8 mouse cellular contexts compared by ENCODE assay signal in the genomic region with DNA sequence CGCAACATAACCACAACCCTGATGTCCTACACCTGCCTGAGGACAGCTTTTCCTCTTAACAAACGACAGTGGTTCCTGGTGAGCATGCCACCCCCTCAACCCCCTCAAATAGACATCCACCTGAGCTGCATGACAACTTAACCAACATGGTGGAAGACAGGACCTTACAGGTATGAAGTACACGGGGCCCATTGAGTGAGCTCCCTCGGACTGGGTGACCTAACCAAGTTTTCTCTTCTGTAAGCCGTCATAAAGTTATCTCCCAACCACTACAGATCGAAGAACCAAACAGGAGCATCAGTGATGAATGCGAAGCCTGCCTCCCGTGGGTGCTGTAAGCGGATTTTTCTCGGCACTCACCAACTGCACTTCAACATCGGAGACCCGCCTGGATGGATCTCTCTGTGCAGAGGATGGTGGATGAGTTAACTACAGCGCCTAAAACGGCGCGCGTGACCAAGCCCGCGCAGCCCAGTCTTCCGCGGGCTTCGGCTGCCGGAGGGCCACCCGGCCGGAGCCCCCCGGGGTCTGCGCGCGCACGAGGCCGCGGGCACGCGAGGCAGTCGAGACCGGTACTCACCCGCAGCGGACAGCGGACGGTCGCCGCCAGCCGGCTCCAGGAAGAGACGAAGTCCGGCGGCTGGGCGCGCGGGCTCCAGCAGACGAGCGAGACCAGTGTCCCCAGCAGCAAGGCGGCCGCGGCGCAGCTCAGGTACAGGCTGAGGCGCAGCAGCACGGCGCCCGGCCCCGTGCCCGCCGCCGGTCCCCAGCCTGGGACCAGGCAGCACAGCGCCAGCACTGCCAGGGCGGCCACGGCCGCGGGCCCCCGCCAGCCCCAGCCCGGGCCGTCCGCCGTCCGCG. TPM values are rescaled to one million over a fixed set of nuclear protein-coding genes. Genes with fewer than 3 reads are reported as not detected.
DNase-seq lines count a peak whose midpoint lies in the region; ATAC-seq and TF ChIP-seq lines count a peak whose summit lies in the region.

A gene (plus strand): TSS at position 570 of the 861 bp plus-strand sequence.

- peak within 1 kb of the TSS; percentile 78 for H3K4me3 ChIP-seq in layer of hippocampus, adult 2 months
- peak within 1 kb of the TSS; percentile 92 for H3K4me3 ChIP-seq in hindbrain, postnatal 0 days (ENCODE audit: low read length)
- peak within 1 kb of the TSS; percentile 78 for H3K4me3 ChIP-seq in limb, embryonic 11.5 days (ENCODE audit: low read depth, low read length)
- H3K4me3 ChIP-seq in midbrain, embryonic 13.5 days (replicated peaks), result peak within 1 kb of the TSS; percentile 89

- H3K4me1 ChIP-seq in hindbrain, postnatal 0 days (ENCODE audit: insufficient read depth, low read length), result peaks cover 6% of the 10 kb centered on the region; the same call in 1 of the 2 replicates
- peaks cover 3% of the 10 kb centered on the region for H3K4me1 ChIP-seq in limb, embryonic 11.5 days (ENCODE audit: control insufficient read depth, insufficient read depth, low read length)
- H3K4me1 ChIP-seq in midbrain, embryonic 13.5 days (replicated peaks), result peaks cover 17% of the 10 kb centered on the region

- no peaks in the 10 kb centered on the region for H3K27me3 ChIP-seq in hindbrain, postnatal 0 days (ENCODE audit: insufficient read depth, low read length)
- no peaks in the 10 kb centered on the region for H3K27me3 ChIP-seq in limb, embryonic 11.5 days (ENCODE audit: control insufficient read depth, insufficient read depth, low read length)
- H3K27me3 ChIP-seq in midbrain, embryonic 13.5 days, result peaks cover 28% of the 10 kb centered on the region

- ATAC-seq in hindbrain, postnatal 0 days, result peak; percentile 82
- ATAC-seq in limb, embryonic 11.5 days (ENCODE audit: insufficient number of reproducible peaks, low FRiP score, low TSS enrichment, low read depth), result peak; percentile 73
- peak; percentile 90 for ATAC-seq in midbrain, embryonic 13.5 days

- no peaks in the 10 kb centered on the region for H3K9me3 ChIP-seq in hindbrain, postnatal 0 days (ENCODE audit: low read length)
- no peaks in the 10 kb centered on the region for H3K9me3 ChIP-seq in limb, embryonic 11.5 days (ENCODE audit: control insufficient read depth, low read length)
- no peaks in the 10 kb centered on the region for H3K9me3 ChIP-seq in midbrain, embryonic 13.5 days

- H3K27ac ChIP-seq in layer of hippocampus, adult 2 months, result peak within 1 kb of the TSS; percentile 88
- peak within 1 kb of the TSS; percentile 88 for H3K27ac ChIP-seq in hindbrain, postnatal 0 days
- no peak within 1 kb of the TSS for H3K27ac ChIP-seq in limb, embryonic 11.5 days (replicated peaks; ENCODE audit: low read depth, low read length)
- peak within 1 kb of the TSS; percentile 79 for H3K27ac ChIP-seq in midbrain, embryonic 13.5 days

- WGBS in hindbrain, postnatal 0 days, result 1% methylated on average over 61 of the region's 75 CpGs
- 1% methylated on average over 45 of the region's 75 CpGs for WGBS in limb, embryonic 11.5 days
- 1% methylated on average over 69 of the region's 75 CpGs for WGBS in midbrain, embryonic 13.5 days

- peak within 1 kb of the TSS; percentile 85 for H3K9ac ChIP-seq in hindbrain, postnatal 0 days (replicated peaks; ENCODE audit: low read length)
- H3K9ac ChIP-seq in limb, embryonic 11.5 days (ENCODE audit: low read length), result peak within 1 kb of the TSS; percentile 71
- peak within 1 kb of the TSS; percentile 88 for H3K9ac ChIP-seq in midbrain, embryonic 13.5 days (replicated peaks)

- TF ChIP-seq CTCF in layer of hippocampus, adult 2 months (conservative IDR thresholded peaks at IDR 0.05), result no peak
- no peak for TF ChIP-seq CTCF in hindbrain, postnatal 0 days (IDR thresholded peaks at IDR 0.05; ENCODE audit: low read depth)

- no peaks in the 10 kb centered on the region for H3K36me3 ChIP-seq in hindbrain, postnatal 0 days (ENCODE audit: insufficient read depth, low read length)
- H3K36me3 ChIP-seq in limb, embryonic 11.5 days (ENCODE audit: control insufficient read depth, insufficient read depth, low read length), result no peaks in the 10 kb centered on the region
- H3K36me3 ChIP-seq in midbrain, embryonic 13.5 days, result no peaks in the 10 kb centered on the region

- peak within 1 kb of the TSS; percentile 86 for H3K4me2 ChIP-seq in hindbrain, postnatal 0 days (ENCODE audit: low read depth, low read length)
- H3K4me2 ChIP-seq in limb, embryonic 11.5 days (ENCODE audit: low read depth, severe bottlenecking), result peak within 1 kb of the TSS; percentile 97
- peak within 1 kb of the TSS; percentile 88 for H3K4me2 ChIP-seq in midbrain, embryonic 13.5 days (replicated peaks)

- DNase-seq in layer of hippocampus, adult 2 months (ENCODE audit: low spot score in 2 of 2), result peak in 1 of 2 experiments; percentile 18
- no peak for DNase-seq in layer of hippocampus, adult 9-11 months
- peak; percentile 64 to 65 for DNase-seq in cerebellum, postnatal 36 days
- peak; percentile 10 to 32 for DNase-seq in gastrocnemius, adult 8-10 months (ENCODE audit: low spot score in 2 of 2)
- DNase-seq in hindbrain, postnatal 0 days (ENCODE audit: low spot score), result peak; percentile 64
- peak; percentile 68 for DNase-seq in limb, embryonic 11.5 days (ENCODE audit: low spot score)
- peak; percentile 63 to 64 for DNase-seq in spleen, postnatal 10 days (ENCODE audit: low spot score in 2 of 2)

RNA-seq across cellular contexts. Expression of the gene that starts here (rescaled TPM):
- total RNA-seq in layer of hippocampus, adult 2 months (2021), result 10 to 100 TPM; 25.2 to 26.2 TPM
- 10 to 100 TPM; 13.5 to 17.4 (median 14.5) TPM for total RNA-seq in gastrocnemius, adult 8-10 months (2022)
- 15.1 and 15.2 TPM in 2 replicates for total RNA-seq in hindbrain, postnatal 0 days (2014; rRNA removed)
- 26.8 and 28.0 TPM in 2 replicates for polyA plus RNA-seq in hindbrain, postnatal 0 days (2015; fragmentation: Nextera tagmentation; extraction: Ambion mirVana)
- 24.5 and 25.8 TPM in 2 replicates for polyA plus RNA-seq in limb, embryonic 11.5 days (2014; fragmentation: Nextera tagmentation; extraction: Ambion mirVana)
- 28.7 and 29.2 TPM in 2 replicates for polyA plus RNA-seq in midbrain, embryonic 13.5 days (2015; fragmentation: Nextera tagmentation; extraction: Ambion mirVana)
